Mouse (Mus musculus): ENCODE measurements around the gene Atg7.

DNA sequence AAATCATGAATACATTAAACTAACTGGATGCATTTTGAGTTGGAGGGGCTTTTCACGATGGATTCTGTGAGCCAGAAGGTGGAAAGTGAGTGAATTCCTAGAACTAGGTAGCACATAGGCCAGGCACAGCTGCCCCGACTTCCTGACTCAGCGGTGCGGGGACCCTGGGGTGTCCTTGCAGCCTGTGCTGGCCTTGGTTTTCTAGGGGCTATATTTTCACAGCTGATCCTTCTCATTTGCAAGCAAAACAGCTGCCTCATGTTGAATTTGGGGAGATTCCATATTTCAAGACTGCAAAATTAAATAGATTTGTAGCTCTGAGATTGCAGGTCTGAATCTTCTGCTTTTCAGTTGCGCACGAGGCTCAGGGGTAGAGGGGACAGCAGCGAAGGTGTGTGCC, 139.6 kb downstream of the Atg7 start:
- no peak for TF ChIP-seq POLR2A (IDR thresholded peaks at IDR 0.05; ENCODE audit: borderline replicate concordance, control insufficient read depth, low read depth, low read length)
- no peak for TF ChIP-seq CTCF (IDR thresholded peaks at IDR 0.05; ENCODE audit: control insufficient read depth, insufficient read depth, low read length)
